Mouse (Mus musculus) midbrain, embryonic 14.5 days (tissue): Measurements from ENCODE around the gene Hnf1b. TPM values are rescaled to one million over a fixed set of nuclear protein-coding genes. Genes with fewer than 3 reads are reported as not detected.

Experiments used
- ATAC-seq: fragments of 200-750 bp; cut with Nextera tagmentation; 2 replicates; pipeline ENCODE4 v1.8.0; 2017; ENCODE audit warnings: moderate number of reproducible peaks, moderate library complexity; ENCODE audit not compliant: low FRiP score, low TSS enrichment
- DNase-seq: peaks from one replicate; pipeline ENCODE4 v3.0.0-alpha.2; 2015
- H3K27ac ChIP-seq: fragments of 300-500 bp; sonication (generic); replicated peaks from 2 replicates; pipeline ENCODE4 v1.5.1; 2014; ENCODE audit warnings: mild to moderate bottlenecking, low read depth, low read length, moderate library complexity
- H3K27me3 ChIP-seq: fragments of 300-500 bp; sonication (generic); 2 replicates; pipeline ENCODE4 v1.6.1; 2014; ENCODE audit warnings: low read length, control low read depth, mixed read lengths; ENCODE audit not compliant: control insufficient read depth, insufficient read depth
- H3K36me3 ChIP-seq: fragments of 300-500 bp; sonication (generic); 2 replicates; pipeline ENCODE4 v1.6.1; 2014; ENCODE audit warnings: low read length, control low read depth; ENCODE audit not compliant: control insufficient read depth, insufficient read depth
- H3K4me1 ChIP-seq: fragments of 300-500 bp; sonication (generic); 2 replicates; pipeline ENCODE4 v1.6.1; 2014; ENCODE audit warnings: mild to moderate bottlenecking, antibody characterized with exemption, low read length, control low read depth; ENCODE audit not compliant: control insufficient read depth, insufficient read depth
- H3K4me2 ChIP-seq: fragments of 300-500 bp; sonication (generic); 2 replicates; pipeline ENCODE4 v1.6.1; 2014; ENCODE audit warnings: mild to moderate bottlenecking, low read length, moderate library complexity
- H3K4me3 ChIP-seq: fragments of 300-500 bp; sonication (generic); replicated peaks from 2 replicates; pipeline ENCODE4 v1.5.1; 2014; ENCODE audit warnings: low read depth, low read length
- H3K9ac ChIP-seq: fragments of 300-500 bp; sonication (generic); replicated peaks from 2 replicates; pipeline ENCODE4 v1.6.1; 2014; ENCODE audit warnings: mild to moderate bottlenecking, low read length, moderate library complexity
- H3K9me3 ChIP-seq: fragments of 300-500 bp; sonication (generic); 2 replicates; pipeline ENCODE4 v1.6.1; 2016; ENCODE audit warnings: low read length, control low read depth, mixed read lengths; ENCODE audit not compliant: control insufficient read depth
- WGBS: fragments of 180-500 bp; shearing (Covaris S2); extraction: QIAGEN DNeasy Blood & Tissue Kit; methylation state at CpG from one replicate; pipeline ENCODE4 v1.1.7; 2014; 5-methylcytosine and 5-hydroxymethylcytosine counted together
- polyA plus RNA-seq: library from polyadenylated mRNA; unstranded; fragments of >200 nt; fragmentation: Nextera tagmentation; extraction: Ambion mirVana; gene quantifications from 2 replicates; pipeline ENCODE4 v1.2.1, GENCODE M21; 2014

The Hnf1b gene
- polyA plus RNA-seq, 1 experiment from 2014 or later: 0.12 TPM

DNA sequence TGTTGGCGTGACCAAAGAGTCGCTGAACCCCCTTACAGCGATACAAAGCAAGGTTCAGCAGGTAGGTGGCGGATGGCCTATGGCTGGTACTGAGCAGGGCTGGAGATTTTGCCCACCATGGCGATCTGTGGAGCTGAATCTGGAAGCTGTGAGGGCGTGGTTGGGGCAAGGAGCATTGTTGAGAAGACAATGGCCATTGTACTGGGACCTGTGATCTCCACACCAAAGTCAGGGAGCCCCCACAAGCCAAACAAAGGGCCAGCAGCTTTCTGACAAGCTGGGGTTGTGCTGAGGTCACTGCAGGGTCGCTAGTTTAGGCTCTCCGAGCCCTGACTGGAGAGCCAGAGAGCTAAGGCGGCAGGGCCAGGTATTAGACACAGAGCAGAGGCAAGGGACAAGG is 15.4 kb downstream of the Hnf1b start:
- Histone ChIP-seq H3K4me1 (no peaks in the 10 kb centered on the region), H3K4me2 (no peak overlapping the region), H3K27me3 (peaks cover 19% of the 10 kb centered on the region), H3K4me3 (no peak overlapping the region), H3K27ac (no peak overlapping the region), H3K9me3 (no peaks in the 10 kb centered on the region), H3K36me3 (no peaks in the 10 kb centered on the region), H3K9ac (no peak overlapping the region)
- WGBS: 8% methylated on average over 9 of the region's 9 CpGs
- DNase-seq (no peak), ATAC-seq (no peak)

- Histone ChIP-seq H3K4me1 (no peaks in the 10 kb centered on the region), H3K27ac (no peak overlapping the region), H3K9ac (no peak overlapping the region), H3K9me3 (no peaks in the 10 kb centered on the region), H3K4me3 (no peak overlapping the region), H3K27me3 (peaks cover 19% of the 10 kb centered on the region), H3K36me3 (no peaks in the 10 kb centered on the region), H3K4me2 (no peak overlapping the region)
- DNase-seq (peak; percentile 15), ATAC-seq (no peak)
- WGBS: 41% methylated on average over 3 of the region's 3 CpGs
Observed at GRCm38 (mm10) chr11:83867571-83867970, 17.7 kb downstream of the Hnf1b start.

- H3K4me1 ChIP-seq: no peaks in the 10 kb centered on the region
- DNase-seq (no peak), ATAC-seq (no peak)
- peaks cover 10% of the 10 kb centered on the region; the same call in 1 of the 2 replicates for H3K27me3 ChIP-seq
- no peaks in the 10 kb centered on the region for H3K36me3 ChIP-seq
- no peak overlapping the region for H3K4me2 ChIP-seq
- WGBS: 3% methylated on average over 1 of the region's 1 CpGs
- H3K9me3 ChIP-seq: no peaks in the 10 kb centered on the region
- H3K4me3 ChIP-seq: no peak overlapping the region
- H3K27ac ChIP-seq: no peak overlapping the region
- H3K9ac ChIP-seq: no peak overlapping the region
Observed at GRCm38 (mm10) chr11:83869147-83869546, 19.3 kb downstream of the Hnf1b start.

GRCm38 (mm10) chr11:83869686-83870085 is 19.8 kb downstream of the Hnf1b start:
- Histone ChIP-seq H3K27me3 (peaks cover 10% of the 10 kb centered on the region; the same call in 1 of the 2 replicates), H3K9ac (no peak overlapping the region), H3K4me3 (no peak overlapping the region), H3K4me1 (no peaks in the 10 kb centered on the region), H3K9me3 (no peaks in the 10 kb centered on the region), H3K27ac (no peak overlapping the region), H3K36me3 (no peaks in the 10 kb centered on the region), H3K4me2 (no peak overlapping the region)
- WGBS: 34% methylated on average over 3 of the region's 3 CpGs
- DNase-seq (no peak), ATAC-seq (no peak)

- 79% methylated on average over 9 of the region's 9 CpGs for WGBS
Observed at GRCm38 (mm10) chr11:83871780-83872554, 22.1 kb downstream of the Hnf1b start.

DNA sequence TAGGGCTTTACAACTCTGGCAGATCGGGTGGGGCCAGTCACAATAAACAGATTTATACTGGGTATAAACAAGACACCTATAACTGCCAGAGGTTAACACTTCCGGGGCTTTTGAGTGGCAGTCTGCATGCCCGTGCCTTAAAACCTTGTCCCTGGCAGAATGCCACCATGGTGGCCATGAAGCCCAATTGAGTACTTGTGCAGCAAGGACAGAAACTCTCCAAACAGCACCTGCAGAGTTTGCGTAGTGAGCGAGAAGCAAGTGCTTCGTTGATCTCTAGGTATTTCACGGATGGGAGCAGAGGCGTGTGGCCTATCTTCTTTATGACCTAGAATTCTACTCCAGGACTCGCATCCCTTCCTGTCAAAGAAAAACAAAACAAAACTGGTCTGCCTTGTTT is 23.6 kb downstream of the Hnf1b start:
- Histone ChIP-seq H3K4me2 (no peak overlapping the region), H3K4me3 (no peak overlapping the region), H3K9me3 (no peaks in the 10 kb centered on the region), H3K27me3 (no peaks in the 10 kb centered on the region), H3K36me3 (no peaks in the 10 kb centered on the region), H3K4me1 (no peaks in the 10 kb centered on the region), H3K27ac (no peak overlapping the region), H3K9ac (no peak overlapping the region)
- DNase-seq: no peak
- 89% methylated on average over 9 of the region's 9 CpGs for WGBS
- ATAC-seq: no peak

More at GRCm38 (mm10) chr11:83871780-83872554, 22.1 kb downstream of the Hnf1b start:
- Histone ChIP-seq H3K27me3 (no peaks in the 10 kb centered on the region), H3K9me3 (no peaks in the 10 kb centered on the region), H3K36me3 (no peaks in the 10 kb centered on the region), H3K27ac (no peak overlapping the region), H3K4me1 (no peaks in the 10 kb centered on the region), H3K9ac (no peak overlapping the region), H3K4me3 (no peak overlapping the region), H3K4me2 (no peak overlapping the region)
- no peak for DNase-seq
- no peak for ATAC-seq

DNA sequence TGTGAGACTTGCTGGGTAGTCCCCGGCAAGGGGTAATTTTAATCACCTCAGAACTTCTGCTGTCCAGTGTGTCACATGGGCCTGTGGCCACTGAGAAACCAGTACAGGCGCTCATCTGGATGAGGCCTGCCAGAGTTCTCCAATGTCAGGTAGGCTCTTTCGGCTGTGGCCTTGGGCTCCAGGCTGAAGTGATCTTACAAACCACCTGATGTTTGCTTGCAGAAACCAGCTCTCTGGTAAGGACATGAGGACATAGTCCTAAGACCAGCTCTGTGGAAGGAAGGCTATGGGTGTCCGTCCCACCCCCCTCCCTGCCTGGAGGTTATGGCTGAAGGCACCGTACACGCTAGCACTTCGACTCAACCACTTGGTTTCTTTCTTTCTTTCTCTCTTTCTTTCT is 26.8 kb downstream of the Hnf1b start:
- Histone ChIP-seq H3K4me1 (no peaks in the 10 kb centered on the region), H3K4me2 (no peak overlapping the region), H3K27me3 (no peaks in the 10 kb centered on the region), H3K9ac (no peak overlapping the region), H3K9me3 (no peaks in the 10 kb centered on the region), H3K36me3 (no peaks in the 10 kb centered on the region), H3K27ac (no peak overlapping the region), H3K4me3 (no peak overlapping the region)
- WGBS: 97% methylated on average over 7 of the region's 7 CpGs
- no peak for DNase-seq
- ATAC-seq: no peak

GRCm38 (mm10) chr11:83877765-83878164 is 27.9 kb downstream of the Hnf1b start:
- ATAC-seq: no peak
- Histone ChIP-seq H3K4me1 (no peaks in the 10 kb centered on the region), H3K27me3 (no peaks in the 10 kb centered on the region), H3K4me3 (no peak overlapping the region), H3K4me2 (no peak overlapping the region), H3K9ac (no peak overlapping the region), H3K9me3 (no peaks in the 10 kb centered on the region), H3K36me3 (no peaks in the 10 kb centered on the region), H3K27ac (no peak overlapping the region)
- no peak for DNase-seq
- WGBS: 88% methylated on average over 8 of the region's 8 CpGs

- H3K4me1 ChIP-seq: no peaks in the 10 kb centered on the region
- H3K4me2 ChIP-seq: no peak overlapping the region
- no peak overlapping the region for H3K9ac ChIP-seq
- 86% methylated on average over 4 of the region's 4 CpGs for WGBS
- no peaks in the 10 kb centered on the region for H3K9me3 ChIP-seq
- H3K27ac ChIP-seq: no peak overlapping the region
- ATAC-seq (no peak), DNase-seq (no peak)
- H3K4me3 ChIP-seq: no peak overlapping the region
- H3K27me3 ChIP-seq: no peaks in the 10 kb centered on the region
- H3K36me3 ChIP-seq: no peaks in the 10 kb centered on the region
Observed at GRCm38 (mm10) chr11:83878417-83878952, 28.6 kb downstream of the Hnf1b start.
